ENCODE assay signal across 8 mouse cellular contexts in genomic region chr12:80115142-80115862, GRCm38 (mm10). TPM values are rescaled to one million over a fixed set of nuclear protein-coding genes. Genes with fewer than 3 reads are reported as not detected.
DNase-seq lines count a peak whose midpoint lies in the region; ATAC-seq and TF ChIP-seq lines count a peak whose summit lies in the region.

No protein-coding gene starts in this region.

- ATAC-seq in embryonic facial prominence, embryonic 12.5 days (ENCODE audit: insufficient number of reproducible peaks, insufficient read depth, low FRiP score, low TSS enrichment), result peak; percentile 39; the same call in 1 of the 2 replicates
- peak; percentile 73 for ATAC-seq in liver, embryonic 12.5 days
- peak; percentile 66 for ATAC-seq in stomach, embryonic 14.5 days (ENCODE audit: insufficient number of reproducible peaks, insufficient read depth, low FRiP score, low read depth)

- H3K4me2 ChIP-seq in embryonic facial prominence, embryonic 12.5 days (replicated peaks), result peak overlapping the region; percentile 86
- peak overlapping the region; percentile 88 for H3K4me2 ChIP-seq in liver, embryonic 12.5 days
- H3K4me2 ChIP-seq in stomach, embryonic 14.5 days (replicated peaks; ENCODE audit: low read depth, low read length), result peak overlapping the region; percentile 92

- no peaks in the 10 kb centered on the region for H3K27me3 ChIP-seq in embryonic facial prominence, embryonic 12.5 days
- H3K27me3 ChIP-seq in heart, adult 2 months (ENCODE audit: control insufficient read depth, insufficient read depth, low read length), result no peaks in the 10 kb centered on the region
- no peaks in the 10 kb centered on the region for H3K27me3 ChIP-seq in kidney, adult 2 months (replicated peaks; ENCODE audit: control insufficient read depth, insufficient read depth, low read length)
- no peaks in the 10 kb centered on the region for H3K27me3 ChIP-seq in liver, embryonic 12.5 days (replicated peaks)
- no peaks in the 10 kb centered on the region for H3K27me3 ChIP-seq in stomach, embryonic 14.5 days (ENCODE audit: control insufficient read depth, insufficient read depth, low read length)

- peak; percentile 73 for DNase-seq in 3T3-L1 (ENCODE audit: low read depth, low spot score)
- peak; percentile 76 for DNase-seq in adrenal gland, adult 8-10 months
- peak; percentile 88 to 92 for DNase-seq in heart, adult 2 months
- DNase-seq in kidney, adult 2 months, result peak; percentile 92
- DNase-seq in naive thymus-derived CD4-positive, alpha-beta T cell, adult 2 months (ENCODE audit: low read depth), result peak; percentile 96

- peaks cover 3% of the 10 kb centered on the region for H3K79me2 ChIP-seq in heart, adult 2 months (replicated peaks; ENCODE audit: control insufficient read depth, insufficient read depth, low read length)

- peaks cover 3% of the 10 kb centered on the region for H3K36me3 ChIP-seq in embryonic facial prominence, embryonic 12.5 days
- H3K36me3 ChIP-seq in heart, adult 2 months (ENCODE audit: control insufficient read depth, insufficient read depth, low read length), result no peaks in the 10 kb centered on the region
- peaks cover 2% of the 10 kb centered on the region for H3K36me3 ChIP-seq in kidney, adult 2 months (ENCODE audit: control insufficient read depth, insufficient read depth, low read length)
- H3K36me3 ChIP-seq in liver, embryonic 12.5 days, result peaks cover 13% of the 10 kb centered on the region
- peaks cover 4% of the 10 kb centered on the region; the same call in 1 of the 2 replicates for H3K36me3 ChIP-seq in stomach, embryonic 14.5 days (ENCODE audit: control insufficient read depth, insufficient read depth, low read length)

- no peak for TF ChIP-seq CTCF in heart, adult 2 months (IDR thresholded peaks at IDR 0.05)
- TF ChIP-seq CTCF in kidney, adult 2 months (conservative IDR thresholded peaks at IDR 0.05; ENCODE audit: insufficient read depth, insufficient read length, low read depth, low read length), result no peak

- H3K4me3 ChIP-seq in embryonic facial prominence, embryonic 12.5 days, result peak overlapping the region; percentile 94
- H3K4me3 ChIP-seq in heart, adult 2 months, result peak overlapping the region; percentile 90
- peak overlapping the region; percentile 96 for H3K4me3 ChIP-seq in kidney, adult 2 months (ENCODE audit: insufficient read depth, low read depth, low read length)
- peak overlapping the region; percentile 85 for H3K4me3 ChIP-seq in liver, embryonic 12.5 days
- peak overlapping the region; percentile 87 for H3K4me3 ChIP-seq in stomach, embryonic 14.5 days (ENCODE audit: low read depth, low read length)

- H3K9ac ChIP-seq in embryonic facial prominence, embryonic 12.5 days, result peak overlapping the region; percentile 85
- peak overlapping the region; percentile 95 for H3K9ac ChIP-seq in heart, adult 2 months (ENCODE audit: low read depth, low read length)
- H3K9ac ChIP-seq in liver, embryonic 12.5 days, result peak overlapping the region; percentile 92
- peak overlapping the region; percentile 76 for H3K9ac ChIP-seq in stomach, embryonic 14.5 days (replicated peaks; ENCODE audit: low read depth, low read length)

- no peaks in the 10 kb centered on the region for H3K9me3 ChIP-seq in embryonic facial prominence, embryonic 12.5 days
- H3K9me3 ChIP-seq in liver, embryonic 12.5 days (replicated peaks), result no peaks in the 10 kb centered on the region
- H3K9me3 ChIP-seq in stomach, embryonic 14.5 days (ENCODE audit: control insufficient read depth, low read depth, low read length), result no peaks in the 10 kb centered on the region

- no peak for TF ChIP-seq EP300 in heart, adult 2 months (IDR thresholded peaks at IDR 0.05; ENCODE audit: insufficient read depth, low read depth, low read length)

- peak overlapping the region; percentile 99 for H3K27ac ChIP-seq in embryonic facial prominence, embryonic 12.5 days
- H3K27ac ChIP-seq in heart, adult 2 months, result peak overlapping the region; percentile 100
- peak overlapping the region; percentile 99 for H3K27ac ChIP-seq in kidney, adult 2 months (ENCODE audit: insufficient read depth, low read depth, low read length)
- peak overlapping the region; percentile 99 for H3K27ac ChIP-seq in liver, embryonic 12.5 days
- peak overlapping the region; percentile 99 for H3K27ac ChIP-seq in stomach, embryonic 14.5 days (ENCODE audit: low read length)

- whole genome bisulfite sequencing in embryonic facial prominence, embryonic 12.5 days, result under 1% methylated on average over 68 of the region's 71 CpGs
- WGBS in heart, adult 2 months, result under 1% methylated on average over 69 of the region's 71 CpGs
- WGBS in kidney, adult 2 months, result under 1% methylated on average over 71 of the region's 71 CpGs
- WGBS in liver, embryonic 12.5 days (ENCODE audit: insufficient replicate concordance), result under 1% methylated on average over 64 of the region's 71 CpGs
- WGBS in stomach, embryonic 14.5 days, result under 1% methylated on average over 71 of the region's 71 CpGs

- peaks cover 13% of the 10 kb centered on the region; the same call in 1 of the 2 replicates for H3K4me1 ChIP-seq in embryonic facial prominence, embryonic 12.5 days
- H3K4me1 ChIP-seq in heart, adult 2 months (ENCODE audit: control insufficient read depth, insufficient read depth, low read length), result peaks cover 5% of the 10 kb centered on the region
- peaks cover 6% of the 10 kb centered on the region; the same call in 1 of the 2 replicates for H3K4me1 ChIP-seq in kidney, adult 2 months (ENCODE audit: control insufficient read depth, insufficient read depth, low read length)
- H3K4me1 ChIP-seq in liver, embryonic 12.5 days, result peaks cover 60% of the 10 kb centered on the region
- H3K4me1 ChIP-seq in stomach, embryonic 14.5 days (ENCODE audit: control insufficient read depth, insufficient read depth, low read length), result 0 out of 2 replicates have a peak, but pooled peaks cover 4% of the 10 kb centered on the region

- intact Hi-C loops in heart, adult 2 months (cut with DNase I), result no loop called here

- TF ChIP-seq POLR2A in heart, adult 2 months (IDR thresholded peaks at IDR 0.05; ENCODE audit: insufficient read depth, low read depth, low read length), result peak; percentile 71
- no peak for TF ChIP-seq POLR2A in kidney, adult 2 months (IDR thresholded peaks at IDR 0.05; ENCODE audit: low read depth, low read length)

RNA-seq across cellular contexts. Expression of gene Zfp36l1, which starts 2.5 kb away (rescaled TPM):
- 100 to 1,000 TPM; 257 to 328 (median 289) TPM for total RNA-seq in adrenal gland, adult 8-10 months (2022)
- polyA plus RNA-seq in embryonic facial prominence, embryonic 12.5 days (2016; fragmentation: Nextera tagmentation; extraction: Ambion mirVana), result 115 and 124 TPM in 2 replicates
- 10 to 100 TPM; 74.4 to 79.4 TPM for total RNA-seq in heart, adult 2 months (2021)
- polyA plus RNA-seq in heart, adult 2 months (2012; rRNA removed), result 43.3 and 65.0 TPM in 2 replicates
- 109 and 111 TPM in 2 replicates for polyA plus RNA-seq in kidney, adult 2 months (2012; rRNA removed)
- polyA plus RNA-seq in liver, embryonic 12.5 days (2016; fragmentation: Nextera tagmentation; extraction: Ambion mirVana), result 23.9 and 24.2 TPM in 2 replicates
- polyA plus RNA-seq in stomach, embryonic 14.5 days (2014; fragmentation: Nextera tagmentation; extraction: Ambion mirVana), result 228 and 245 TPM in 2 replicates

Comparison
In these comparisons a context has a peak if more than half of its experiments do, and no peak if none do; other contexts are left out.
1. Peak in every context shown above with its lines: DNase-seq, ATAC-seq, H3K4me3 ChIP-seq and H3K27ac ChIP-seq.